Mouse (Mus musculus) thymus, postnatal 4 days (tissue): ENCODE measurements around the gene Il11ra1.
"Not testable (repeated sequence)": the region's sequence is repeated elsewhere in the genome, so short reads cannot be mapped to it uniquely, and the experiment has no call there.

ENCODE experiments used
- DNase-seq: peaks from one replicate; pipeline ENCODE4 v3.0.0; 2021

The Il11ra1 gene

DNA sequence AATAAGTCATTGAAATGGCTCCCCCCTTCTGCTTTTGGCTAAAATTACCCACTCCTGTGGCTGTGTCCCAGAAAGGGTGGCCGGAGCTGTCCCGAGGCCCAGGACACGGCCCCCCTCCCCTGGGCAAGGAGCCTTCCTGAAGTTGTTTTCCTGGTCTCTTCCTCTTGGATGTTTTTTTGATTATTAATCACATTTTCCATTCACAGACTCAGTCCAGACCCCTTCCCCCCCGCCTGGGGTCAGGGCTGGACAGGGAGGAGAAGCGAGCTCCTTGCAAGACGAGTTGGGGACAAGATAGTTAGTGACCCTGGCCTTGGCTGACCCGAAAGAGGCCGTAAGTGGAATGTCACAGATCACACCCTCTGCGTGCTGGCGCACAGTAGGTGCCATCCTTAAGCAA, at the start of gene Il11ra1:
Il11ra1 (plus strand) TSS at position 207 of the 400 bp plus-strand sequence.
- not testable (repeated sequence) for DNase-seq

DNA sequence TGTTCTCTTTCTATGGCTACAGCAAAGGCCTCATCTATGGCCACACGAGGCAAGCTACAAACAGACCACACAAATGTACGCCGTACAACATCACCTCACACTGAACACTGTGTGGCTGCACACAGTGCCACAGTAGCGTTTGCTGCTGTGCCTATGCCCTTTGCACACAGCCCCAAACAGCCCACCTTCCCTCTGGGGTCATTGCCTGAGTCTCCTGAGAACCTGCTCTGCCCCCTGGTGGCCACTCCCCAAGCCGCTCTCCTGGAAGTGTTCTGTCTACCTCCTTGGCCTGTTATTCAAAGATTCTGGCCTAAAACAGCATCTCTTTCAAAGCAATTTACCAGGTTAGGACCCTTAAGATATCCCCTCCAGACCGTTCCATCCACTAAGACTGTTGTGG, 46.5 kb upstream of the Il11ra1 start:
- DNase-seq = peak; percentile 87

DNA sequence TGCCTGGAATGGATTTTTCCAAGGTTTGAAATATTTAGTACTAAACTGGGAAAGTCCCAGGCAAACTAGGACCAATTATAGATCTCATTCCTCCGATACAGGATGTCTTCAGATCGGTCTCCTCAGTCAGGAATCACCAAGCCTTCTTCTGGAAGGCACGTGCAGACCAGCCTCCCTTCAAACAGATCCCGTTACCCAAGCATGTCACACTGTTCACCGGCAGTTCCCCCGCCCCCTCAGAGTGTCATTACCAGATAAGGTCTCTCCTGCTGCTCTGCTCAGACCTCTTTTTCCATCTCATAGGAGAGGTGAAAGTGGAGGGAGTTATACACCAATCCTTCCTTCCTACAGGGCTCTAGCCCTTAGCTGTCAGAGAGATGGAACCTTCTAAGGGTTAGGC, 46.1 kb upstream of the Il11ra1 start:
- DNase-seq = no peak

DNA sequence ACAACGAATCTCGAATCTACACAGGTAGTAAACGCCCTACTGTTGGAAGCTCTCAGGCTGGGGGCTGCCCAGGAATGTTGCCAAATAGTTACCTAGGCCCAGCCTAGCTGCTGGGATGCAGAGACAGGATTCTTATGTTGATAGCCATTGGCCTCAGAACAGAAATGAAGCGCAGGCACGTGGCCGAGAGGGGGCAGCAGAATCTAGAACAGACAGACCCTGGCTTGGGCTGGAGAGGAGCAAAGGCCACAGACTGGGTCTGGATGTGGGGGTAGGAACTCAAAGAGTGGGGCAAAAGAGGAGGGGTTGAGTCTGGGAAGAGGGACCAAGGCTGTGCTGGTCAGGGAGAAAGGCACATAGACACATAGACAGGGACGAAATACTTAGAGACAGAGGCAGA, 45.6 kb upstream of the Il11ra1 start:
- peak; percentile 63 for DNase-seq

DNA sequence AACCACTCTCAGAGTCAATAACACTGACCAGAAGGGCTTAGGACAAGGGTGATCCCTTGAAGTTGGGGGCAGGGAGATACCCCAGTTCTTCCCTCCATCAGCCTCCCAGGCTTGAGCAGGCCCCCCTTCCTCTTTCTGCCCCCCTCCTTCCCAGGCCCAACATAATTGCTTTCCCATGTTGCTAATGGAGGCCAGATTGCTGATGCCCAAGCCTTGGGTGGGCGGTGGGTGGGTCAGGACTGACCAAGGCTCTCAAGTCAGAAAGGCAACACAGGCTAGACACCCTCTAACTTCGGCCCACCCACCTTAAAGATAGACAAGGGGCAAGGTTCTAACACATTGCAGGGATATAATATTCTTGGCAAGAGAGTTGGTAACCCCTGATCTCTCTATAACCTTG, 44.3 kb upstream of the Il11ra1 start:
- DNase-seq = no peak

DNA sequence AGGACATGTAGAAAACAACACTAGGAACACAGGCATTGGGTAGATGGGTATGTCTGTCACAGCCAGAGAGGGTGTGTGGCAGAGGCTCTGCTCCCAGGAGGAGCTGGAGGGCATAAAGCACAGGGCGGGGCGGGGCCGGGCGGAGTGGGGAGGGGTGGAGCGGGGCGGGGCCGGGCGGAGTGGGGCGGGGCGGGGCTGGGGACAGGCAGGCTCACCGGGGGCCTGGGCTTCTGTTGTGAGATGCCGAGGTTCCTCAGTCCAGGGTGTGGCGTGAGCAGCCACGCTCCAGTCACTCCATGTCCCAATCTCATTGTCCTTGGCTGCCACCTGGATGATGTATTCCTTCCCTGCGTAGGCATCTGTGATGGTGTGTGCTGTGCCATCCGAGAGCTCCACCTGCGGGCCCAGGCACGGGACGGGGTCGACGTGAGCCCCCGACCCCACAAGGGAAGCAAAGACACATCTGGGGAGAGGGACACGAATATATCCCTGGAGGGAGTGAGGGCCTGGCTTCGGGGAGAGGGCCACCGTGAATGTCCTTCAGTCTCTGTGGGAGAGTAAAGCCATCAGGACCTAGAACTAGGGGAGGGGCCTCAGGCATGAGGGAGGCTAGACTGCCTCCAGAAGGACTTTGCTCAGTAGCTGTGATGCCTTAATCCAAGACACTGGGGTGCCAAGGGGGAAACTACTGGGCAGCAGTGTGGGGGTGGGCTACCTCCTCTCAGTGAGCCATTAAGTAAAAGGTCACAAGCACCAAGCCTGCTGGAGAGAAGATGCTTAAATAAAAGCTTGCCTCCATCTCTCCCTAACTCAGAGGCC, 41.0 kb upstream of the Il11ra1 start:
- peak; percentile 35 for DNase-seq

DNA sequence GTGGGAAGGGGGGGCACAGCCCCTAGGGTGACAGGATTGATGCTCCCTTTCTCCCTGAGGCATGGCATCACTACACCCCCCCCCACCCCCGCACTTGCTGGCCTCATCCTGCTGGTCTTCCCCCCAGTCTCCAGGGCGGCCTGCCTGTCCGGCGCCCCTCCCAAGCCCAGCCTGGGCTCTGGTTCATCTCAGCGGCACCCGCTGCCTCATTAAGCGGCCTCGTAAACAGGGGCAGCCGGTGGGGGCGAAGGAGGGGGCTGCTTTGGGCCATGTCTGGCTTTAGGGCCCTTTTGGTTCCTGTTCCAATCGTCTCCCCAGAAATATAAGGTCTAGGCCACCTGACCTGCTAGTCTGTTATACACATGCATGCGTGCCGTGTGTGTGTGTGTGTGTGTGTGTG, 40.2 kb upstream of the Il11ra1 start:
- no peak for DNase-seq

DNA sequence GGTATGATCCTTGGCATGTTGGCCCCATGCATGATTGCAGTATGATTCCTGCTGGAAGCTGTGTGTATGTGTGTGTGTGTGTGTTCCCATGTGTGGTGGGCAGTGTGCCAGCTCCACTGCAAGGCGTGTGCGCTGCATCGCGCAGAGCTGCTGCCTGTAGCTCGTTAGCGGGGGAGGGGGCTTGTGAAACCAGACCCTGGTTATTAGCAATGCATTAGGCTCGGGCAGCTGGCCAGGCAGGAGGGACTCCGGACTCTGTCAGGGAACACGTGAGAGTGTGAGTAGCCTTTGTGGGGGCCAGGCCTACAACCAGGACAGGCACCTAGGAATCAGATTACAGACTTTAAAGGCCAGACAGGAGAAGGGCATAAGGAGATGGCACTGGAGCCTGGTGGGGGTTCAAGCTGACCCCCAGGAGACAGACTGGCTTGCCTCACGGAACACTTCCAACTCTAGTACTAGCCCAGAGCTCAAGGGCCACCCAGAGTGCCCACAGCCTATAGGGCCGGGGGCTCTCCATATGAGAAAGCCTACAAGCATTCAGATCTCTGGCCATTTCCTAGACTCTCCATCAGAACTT, 38.8 kb upstream of the Il11ra1 start:
- DNase-seq = no peak

DNA sequence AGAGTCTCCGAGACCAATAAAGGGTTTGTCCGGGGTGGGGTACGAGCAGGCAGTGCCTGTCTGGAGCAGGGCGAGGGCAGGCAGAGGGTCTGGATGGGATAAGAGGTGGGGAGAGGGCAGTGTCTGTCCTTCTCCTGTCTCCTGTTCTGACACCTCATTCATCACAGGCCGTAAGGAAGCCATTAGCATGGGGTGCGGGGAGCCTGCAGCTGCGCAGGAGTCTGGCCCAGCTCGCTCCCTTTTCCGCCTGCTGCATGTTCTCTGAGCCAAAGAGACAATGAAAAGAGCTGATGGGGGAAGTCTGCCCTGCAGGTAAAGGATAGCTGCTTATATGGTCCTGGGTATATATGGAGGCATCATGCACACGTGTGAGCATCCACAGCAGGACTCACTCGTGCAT, 37.1 kb upstream of the Il11ra1 start:
- no peak for DNase-seq

DNA sequence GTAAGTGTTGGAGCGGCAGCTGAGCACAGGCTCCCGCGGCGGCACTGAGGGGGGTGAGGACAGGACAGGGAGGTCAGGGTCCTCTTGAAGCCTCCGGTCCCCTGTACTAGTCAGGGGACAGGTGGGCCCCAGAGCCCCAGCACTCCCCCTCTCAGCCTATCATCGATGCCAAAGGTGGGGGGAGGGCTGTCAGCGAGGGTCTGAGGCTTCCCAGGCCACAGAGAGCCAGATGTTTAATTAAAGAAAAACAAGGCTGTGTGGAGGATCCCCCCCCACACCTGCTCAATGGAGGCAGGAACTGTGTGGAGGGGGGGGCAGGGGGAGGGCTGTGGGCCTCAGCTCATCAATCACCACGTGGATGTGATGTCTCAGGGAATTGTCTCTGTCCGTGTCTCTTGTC, 36.2 kb upstream of the Il11ra1 start:
- DNase-seq = no peak

DNA sequence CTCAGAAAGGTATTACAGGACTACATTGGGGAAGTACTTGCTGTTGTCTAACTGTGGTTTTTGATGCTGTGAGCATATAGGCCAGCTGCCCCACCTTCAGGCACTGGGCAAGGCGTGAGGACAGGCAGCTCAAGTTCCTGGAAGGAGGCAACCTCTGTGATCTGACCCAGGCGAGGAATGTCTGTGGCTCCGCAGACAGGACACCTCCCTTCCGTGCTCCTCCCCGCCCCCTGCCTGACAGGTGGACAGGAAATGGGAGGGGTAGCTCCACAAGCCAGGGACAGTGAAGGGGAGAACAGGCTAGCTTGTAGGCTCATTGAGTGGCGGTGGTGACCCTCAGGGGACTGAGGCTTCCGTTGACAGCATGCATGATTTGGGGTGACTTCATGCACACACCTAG, 35.3 kb upstream of the Il11ra1 start:
- DNase-seq = no peak

DNA sequence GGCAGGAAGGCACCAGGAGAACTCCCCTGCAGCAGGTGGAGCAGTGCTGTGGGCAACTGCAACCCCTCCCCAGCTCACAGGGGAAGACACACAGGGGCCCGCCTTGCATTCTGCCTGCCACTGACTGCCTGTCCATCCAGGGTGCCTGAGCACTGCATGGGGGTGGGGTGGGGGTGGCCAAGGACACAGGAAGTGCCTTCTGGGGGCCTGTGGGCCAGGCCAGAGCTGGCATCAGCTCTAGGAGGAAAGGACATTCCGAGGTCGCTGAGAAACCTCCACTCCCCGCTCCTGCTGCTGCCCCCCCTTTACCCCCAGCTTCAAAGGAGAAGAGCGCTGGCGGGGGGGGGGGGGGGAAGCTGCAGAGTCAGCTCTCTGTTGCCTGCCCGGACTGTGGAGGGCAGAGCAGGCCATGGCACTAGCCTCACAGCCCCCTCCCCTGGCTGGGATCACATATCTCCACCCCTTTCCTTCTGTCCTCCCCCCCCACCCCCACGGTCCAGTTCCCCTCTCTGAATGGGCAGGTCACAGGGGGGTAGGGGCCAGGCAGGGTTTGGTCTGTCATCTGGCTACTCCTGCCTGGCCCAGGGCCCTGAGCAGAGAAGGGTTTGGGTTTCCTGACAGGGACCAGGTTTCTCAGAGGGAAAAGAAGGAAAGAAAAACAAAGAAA, 34.6 kb upstream of the Il11ra1 start:
- no peak for DNase-seq

DNA sequence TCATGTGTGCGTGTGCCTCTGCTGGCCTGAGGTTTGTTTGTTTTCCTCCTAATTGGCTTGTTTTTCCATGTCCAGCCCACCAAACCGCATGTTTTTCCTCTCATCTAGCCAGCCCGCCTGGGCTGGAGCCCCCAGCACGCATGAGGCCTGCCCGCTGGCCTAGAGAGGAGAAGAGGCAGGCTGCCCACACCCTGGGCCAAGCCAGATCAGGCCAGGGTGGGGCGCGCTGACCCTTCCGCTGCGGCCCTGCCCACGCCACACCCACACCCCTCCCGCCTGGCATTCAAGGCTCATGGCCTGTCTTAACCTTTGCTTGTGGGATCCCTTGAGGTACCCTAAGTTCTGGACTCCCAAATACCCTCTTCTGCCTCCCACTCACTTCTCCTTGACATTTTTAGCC, 33.1 kb upstream of the Il11ra1 start:
- no peak for DNase-seq

DNA sequence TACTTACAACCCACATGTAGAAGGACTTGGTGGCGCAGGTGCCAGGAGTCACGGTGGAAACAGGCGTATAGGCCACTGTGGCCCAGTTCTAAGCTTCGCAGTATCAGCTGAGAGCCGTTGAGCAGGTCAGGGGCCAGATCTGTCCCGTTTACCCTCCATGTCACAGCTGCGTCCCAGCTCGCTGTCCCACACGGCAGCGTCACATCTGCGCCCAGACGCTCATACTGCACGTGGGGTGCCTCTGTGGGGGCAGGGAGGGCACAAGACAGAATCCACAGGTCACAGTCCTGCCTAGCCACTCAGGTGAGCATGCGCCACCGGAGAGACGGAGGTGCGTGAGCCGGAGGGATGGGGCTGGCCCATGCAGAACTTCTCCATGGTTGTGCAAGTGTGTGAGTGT, 29.0 kb upstream of the Il11ra1 start:
- DNase-seq = no peak

DNA sequence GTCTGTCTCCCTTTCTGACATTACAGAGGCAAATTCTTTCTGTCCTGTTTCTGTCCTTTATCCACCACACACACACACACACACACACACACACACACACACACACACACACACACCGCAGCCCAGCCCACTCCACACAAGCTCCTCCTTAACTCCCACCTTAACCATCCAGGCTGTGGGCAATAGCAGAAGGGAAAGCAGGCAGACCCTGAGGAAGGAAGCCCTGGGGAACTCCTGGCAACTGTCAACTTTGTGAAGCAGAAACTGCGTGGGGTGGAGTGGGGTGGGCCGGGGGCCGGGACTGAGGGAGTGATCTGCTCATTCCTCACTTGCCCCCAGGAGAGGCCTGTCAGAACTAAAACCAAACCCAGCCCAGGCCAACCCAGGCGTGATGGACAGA, 28.3 kb upstream of the Il11ra1 start:
- no peak for DNase-seq

DNA sequence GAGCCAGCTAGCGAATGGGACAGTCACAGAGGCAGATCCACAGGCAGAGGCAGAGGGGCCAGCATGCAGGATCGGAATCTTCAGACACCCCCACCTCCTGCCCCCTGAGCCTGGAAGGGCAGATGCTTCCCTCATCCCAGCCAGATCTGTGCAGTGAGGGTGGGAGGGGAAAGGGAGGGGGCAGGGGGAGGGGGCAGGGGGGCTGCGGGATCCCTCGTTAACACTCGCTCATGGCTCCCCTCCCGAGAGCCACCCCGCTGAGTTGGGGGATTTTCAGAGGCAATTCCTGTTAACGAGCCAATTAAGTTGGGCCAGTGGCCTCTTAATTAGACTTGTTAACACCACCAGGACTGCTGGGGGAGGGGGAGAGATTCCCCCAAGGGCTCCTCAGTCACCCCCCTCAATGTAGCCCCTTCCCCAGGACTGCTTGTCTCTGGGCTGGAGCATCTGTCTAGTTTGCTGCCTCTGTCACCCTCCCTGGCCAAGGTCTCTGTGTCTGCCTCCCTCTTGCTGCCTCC, 27.8 kb upstream of the Il11ra1 start:
- no peak for DNase-seq

DNA sequence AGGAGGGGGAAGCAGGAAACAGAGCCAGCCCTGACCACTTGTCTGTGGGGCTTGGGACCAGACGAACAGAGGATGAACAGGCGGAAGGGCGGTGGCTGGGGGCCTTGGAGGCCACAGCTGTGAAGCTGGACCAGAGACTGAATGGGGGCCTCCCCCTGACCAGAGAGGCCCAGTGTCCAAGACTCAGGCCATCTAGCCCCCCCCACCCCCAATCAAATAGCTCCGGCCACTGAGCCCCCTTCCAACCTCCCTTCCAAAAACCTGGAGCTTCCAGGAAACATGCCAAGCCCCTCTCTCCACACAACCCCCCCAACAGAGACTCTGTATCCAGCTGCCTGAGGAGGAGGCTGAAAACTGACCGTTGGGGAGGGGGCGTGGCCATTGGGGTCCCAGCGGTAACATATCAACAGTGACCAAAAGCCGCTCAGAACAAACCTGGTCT, 27.2 kb upstream of the Il11ra1 start:
- DNase-seq = no peak

DNA sequence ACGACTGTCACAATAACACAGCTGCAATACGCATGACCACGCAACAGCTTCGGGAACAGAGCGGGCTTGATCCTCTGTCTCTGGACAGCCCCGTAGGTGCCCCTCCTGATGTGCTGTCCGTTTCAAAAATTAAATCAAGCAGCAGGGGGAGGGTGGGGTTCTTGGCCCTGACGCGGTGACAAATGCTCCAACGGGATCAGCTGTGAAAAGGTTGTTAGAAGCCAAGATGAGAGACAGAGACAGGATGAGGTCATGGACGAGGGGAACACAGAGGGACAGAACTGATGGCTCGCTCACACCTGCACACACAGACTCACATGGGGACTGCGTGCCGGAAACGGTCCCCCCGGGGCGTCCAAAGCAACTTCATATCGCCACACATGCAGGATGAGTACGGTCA, 26.6 kb upstream of the Il11ra1 start:
- DNase-seq = no peak

DNA sequence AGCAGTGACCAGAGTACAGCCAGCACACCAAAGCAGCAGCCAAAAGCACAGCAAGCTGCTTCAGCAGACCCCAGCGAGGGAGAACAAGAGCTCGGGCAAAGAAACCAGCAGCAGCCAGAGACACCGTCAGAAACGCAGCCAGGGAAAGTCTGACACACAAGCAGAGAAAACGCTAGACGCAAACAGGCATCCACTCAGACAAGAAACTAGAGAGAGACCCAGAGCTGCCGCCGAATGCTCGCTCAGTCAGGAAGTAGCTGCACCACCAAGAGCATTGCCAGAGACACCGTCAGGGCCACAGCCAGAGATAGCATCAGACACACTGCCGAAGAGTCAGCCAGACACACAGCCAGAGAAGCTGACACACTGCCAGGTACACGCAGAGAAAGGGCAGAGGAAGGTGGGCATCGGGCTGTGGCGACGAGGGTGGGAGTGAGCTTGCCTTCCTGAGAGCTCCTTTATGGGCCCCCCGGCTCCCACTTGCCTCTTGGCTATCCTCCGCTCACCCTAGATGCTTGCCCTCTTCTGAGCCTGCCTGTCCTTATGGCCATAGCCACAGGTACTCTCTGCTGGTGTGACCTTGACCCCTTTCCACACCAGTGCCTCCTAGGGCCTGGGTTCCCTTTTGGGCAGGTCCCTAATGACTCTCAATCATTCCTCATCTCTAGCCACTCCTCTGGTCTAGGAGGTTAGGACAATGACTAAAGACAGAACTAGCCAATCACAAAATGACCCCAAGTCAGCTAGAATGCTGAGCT, 23.4 kb upstream of the Il11ra1 start:
- DNase-seq = no peak

DNA sequence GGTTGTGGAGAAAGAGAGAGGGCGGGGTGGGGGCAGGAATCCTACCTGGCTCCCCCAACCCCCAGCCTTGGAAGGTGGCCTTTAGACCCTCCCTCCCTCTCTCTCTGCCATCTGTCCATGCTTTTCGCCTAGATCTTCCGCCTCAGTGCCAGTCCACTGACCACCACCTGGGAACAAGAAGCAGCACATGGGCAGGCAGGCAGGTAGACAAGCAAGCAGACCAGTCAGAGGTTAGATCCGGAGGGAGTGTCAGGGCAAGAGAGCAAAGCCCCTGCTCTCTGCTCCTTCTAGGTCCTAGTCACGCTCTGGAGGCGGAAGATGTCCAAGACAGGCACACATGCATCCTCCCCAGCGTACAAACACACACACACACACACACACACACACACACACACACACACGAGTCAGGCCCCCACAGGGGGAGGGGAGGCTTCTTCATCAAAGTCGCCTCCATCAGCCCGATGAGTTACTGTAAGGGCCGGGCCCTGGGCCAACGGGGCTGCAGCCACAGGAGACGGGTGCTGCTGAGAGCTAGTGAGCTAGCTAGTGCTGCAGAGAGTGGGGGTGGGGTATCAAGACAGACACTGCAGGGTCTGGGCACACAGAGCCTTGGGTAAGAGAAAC, 22.7 kb upstream of the Il11ra1 start:
- DNase-seq = no peak

DNA sequence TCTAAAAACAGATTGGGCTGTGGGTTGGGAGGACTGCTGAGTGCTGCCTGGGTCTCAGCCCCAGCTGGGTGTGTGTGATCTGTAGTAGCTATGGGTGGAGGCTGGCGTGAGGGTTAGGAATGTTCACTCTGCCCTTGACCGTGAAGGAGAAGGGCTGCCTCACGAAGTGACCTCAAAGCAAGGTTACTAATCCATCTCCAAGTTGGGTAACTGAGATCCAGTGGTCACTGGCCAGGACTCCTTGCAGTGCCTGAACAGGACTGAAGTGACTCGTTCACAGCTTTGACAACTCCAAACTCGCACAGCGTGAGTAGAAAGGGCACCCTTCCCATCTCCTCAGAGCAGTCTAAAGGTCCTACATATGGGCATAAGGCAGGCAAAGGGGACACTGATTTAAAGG, 20.9 kb upstream of the Il11ra1 start:
- DNase-seq = no peak

DNA sequence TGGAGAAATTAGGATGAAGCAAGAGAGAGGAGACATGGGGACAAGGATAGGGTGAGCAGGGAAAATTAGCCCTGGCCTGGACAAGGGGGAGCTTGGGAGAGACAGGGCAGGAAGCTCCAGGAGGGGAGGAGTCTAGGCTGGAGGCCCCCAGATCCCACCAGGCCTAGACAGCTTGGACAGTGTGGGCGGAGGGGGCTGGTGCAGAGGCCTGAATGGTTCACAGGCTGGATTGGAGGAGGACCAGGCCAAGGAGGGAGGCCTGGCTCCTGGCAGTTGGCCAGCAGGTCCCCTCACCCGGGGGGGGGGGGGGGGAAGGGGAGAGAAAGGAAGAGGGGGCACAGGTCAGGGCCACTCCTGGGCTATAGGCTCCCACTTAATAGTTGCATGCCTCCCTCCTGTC, 20.5 kb upstream of the Il11ra1 start:
- DNase-seq = no peak

DNA sequence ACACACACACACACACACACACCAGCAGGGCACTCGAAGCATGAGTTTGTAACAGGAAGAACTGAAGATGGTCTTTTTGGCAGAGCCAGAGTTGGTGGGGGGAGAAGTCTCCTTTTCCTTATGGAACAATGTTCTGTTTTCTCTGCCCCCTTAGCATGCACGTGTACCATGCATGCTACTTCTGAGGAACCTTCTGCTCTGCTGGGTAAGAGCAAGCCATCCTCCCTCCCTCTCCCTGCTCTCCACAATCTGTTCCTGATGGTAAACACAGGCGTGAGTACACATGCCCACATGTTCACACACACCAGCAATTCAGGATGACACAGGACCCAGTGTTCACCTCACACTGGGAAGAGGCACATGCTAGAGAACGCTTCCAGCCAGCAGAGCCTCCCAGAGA, 18.6 kb upstream of the Il11ra1 start:
- DNase-seq = no peak
